Mouse (Mus musculus) midbrain, embryonic 10.5 days (tissue): ENCODE measurements around the gene Ncaph2. TPM values are rescaled to one million over a fixed set of nuclear protein-coding genes. Genes with fewer than 3 reads are reported as not detected.

Source experiments
- DNase-seq: peaks from one replicate; pipeline ENCODE4 v3.0.0-alpha.2; 2017; ENCODE audit warnings: low spot score
- H3K27ac ChIP-seq: fragments of 300-500 bp; sonication (generic); replicated peaks from 2 replicates; pipeline ENCODE4 v1.5.1; 2016; ENCODE audit warnings: mild to moderate bottlenecking
- H3K27me3 ChIP-seq: fragments of 300-500 bp; sonication (generic); 2 replicates; pipeline ENCODE4 v1.6.1; 2016; ENCODE audit warnings: low read depth, mild to moderate bottlenecking; ENCODE audit not compliant: poor library complexity, severe bottlenecking
- H3K36me3 ChIP-seq: fragments of 300-500 bp; sonication (generic); 2 replicates; pipeline ENCODE4 v1.6.1; 2016; ENCODE audit warnings: mild to moderate bottlenecking, moderate library complexity
- H3K4me1 ChIP-seq: fragments of 300-500 bp; sonication (generic); 2 replicates; pipeline ENCODE4 v1.6.1; 2016
- H3K4me3 ChIP-seq: fragments of 300-500 bp; sonication (generic); 2 replicates; pipeline ENCODE4 v1.5.1; 2016; ENCODE audit warnings: mild to moderate bottlenecking, moderate library complexity
- H3K9me3 ChIP-seq: fragments of 300-500 bp; sonication (generic); replicated peaks from 2 replicates; pipeline ENCODE4 v1.6.1; 2016; ENCODE audit warnings: mild to moderate bottlenecking
- WGBS: fragments of 180-500 bp; shearing (Covaris S2); methylation state at CpG from one replicate; pipeline ENCODE4 v1.1.7; 2016; 5-methylcytosine and 5-hydroxymethylcytosine counted together
- polyA plus RNA-seq: library from polyadenylated mRNA; unstranded; fragments of >200 nt; fragmentation: Nextera tagmentation; extraction: Ambion mirVana; gene quantifications from 2 replicates; pipeline ENCODE4 v1.2.1, GENCODE M21; 2016

Gene Ncaph2
- polyA plus RNA-seq, 1 experiment from 2014 or later = 197 TPM

DNA sequence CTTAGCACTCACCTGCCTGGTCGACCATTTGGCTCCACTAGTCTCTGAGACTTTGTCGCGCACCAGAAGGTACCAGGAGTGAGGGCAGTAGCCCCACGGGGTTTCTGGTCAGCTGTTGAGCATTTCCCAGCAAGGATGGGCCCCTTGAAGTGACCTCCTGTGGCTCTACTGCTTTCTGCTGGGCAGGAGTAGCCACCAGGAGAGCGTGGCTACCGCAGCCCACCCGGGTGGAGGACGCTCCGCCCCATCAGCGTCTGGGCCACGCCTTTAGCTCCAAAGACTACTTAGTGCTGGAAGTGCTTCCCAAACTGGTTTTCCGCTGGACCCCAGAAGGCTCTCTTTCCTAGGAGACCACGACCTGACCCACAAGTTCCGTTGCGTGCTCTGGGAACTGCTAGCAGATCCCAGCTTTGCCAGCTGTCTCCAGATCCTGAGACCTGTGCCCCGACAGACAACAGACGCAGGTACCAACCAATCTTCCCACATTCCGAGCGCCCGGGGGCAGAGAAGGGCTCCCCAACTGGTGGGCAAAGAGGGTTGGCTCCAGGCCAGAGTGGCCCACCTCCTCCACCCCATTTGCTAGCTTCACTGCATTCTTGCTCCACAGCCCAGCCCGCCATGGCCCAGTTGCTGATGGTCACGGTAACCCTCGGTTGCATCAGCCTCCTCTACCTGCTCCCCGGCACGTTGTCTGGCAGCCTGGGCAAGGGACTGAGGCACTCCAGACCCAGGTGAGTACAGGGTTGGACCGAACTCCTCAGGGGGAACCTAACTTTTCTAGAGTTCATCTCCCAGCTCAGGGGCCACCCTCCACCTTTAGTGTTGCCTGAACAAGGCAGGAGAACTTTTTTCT is 32.6 kb upstream of the Ncaph2 start, which contains the start of gene Adm2:
Adm2 (plus strand) TSS at position 51 of the 853 bp plus-strand sequence.
- Histone ChIP-seq H3K27me3 (peaks cover 26% of the 10 kb centered on the region), H3K4me1 (peaks cover 11% of the 10 kb centered on the region), H3K27ac (no peak within 1 kb of the TSS; the same call in 1 of the 2 replicates), H3K4me3 (peak within 1 kb of the TSS; percentile 39), H3K9me3 (no peaks in the 10 kb centered on the region), H3K36me3 (no peaks in the 10 kb centered on the region)
- no peak for DNase-seq
- 10% methylated on average over 26 of the region's 26 CpGs for WGBS

DNA sequence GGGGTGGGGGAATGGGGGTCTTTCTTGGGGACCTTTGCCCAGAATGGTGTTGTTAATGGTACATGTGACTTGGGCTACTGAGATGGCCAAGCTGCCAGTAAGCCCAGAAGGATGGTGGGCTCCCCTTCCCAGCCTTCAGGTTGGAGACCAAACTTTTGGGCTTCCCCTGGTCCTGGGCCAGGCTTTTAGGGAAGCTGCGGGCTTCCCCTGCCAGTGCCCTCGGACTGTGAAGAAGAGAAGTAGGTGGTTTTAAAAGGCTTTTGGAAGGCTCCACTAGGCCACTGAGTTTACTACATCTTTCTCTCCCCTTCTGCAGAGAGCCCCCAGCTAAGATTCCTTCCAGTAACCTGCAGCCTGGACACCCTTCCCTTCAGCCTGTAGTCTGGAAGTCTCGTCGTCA is 31.9 kb upstream of the Ncaph2 start:
- Histone ChIP-seq H3K27me3 (peaks cover 26% of the 10 kb centered on the region), H3K4me1 (peaks cover 11% of the 10 kb centered on the region), H3K4me3 (no peak overlapping the region), H3K27ac (no peak overlapping the region), H3K36me3 (no peaks in the 10 kb centered on the region), H3K9me3 (no peaks in the 10 kb centered on the region)
- WGBS = 92% methylated on average over 4 of the region's 4 CpGs
- DNase-seq = no peak

DNA sequence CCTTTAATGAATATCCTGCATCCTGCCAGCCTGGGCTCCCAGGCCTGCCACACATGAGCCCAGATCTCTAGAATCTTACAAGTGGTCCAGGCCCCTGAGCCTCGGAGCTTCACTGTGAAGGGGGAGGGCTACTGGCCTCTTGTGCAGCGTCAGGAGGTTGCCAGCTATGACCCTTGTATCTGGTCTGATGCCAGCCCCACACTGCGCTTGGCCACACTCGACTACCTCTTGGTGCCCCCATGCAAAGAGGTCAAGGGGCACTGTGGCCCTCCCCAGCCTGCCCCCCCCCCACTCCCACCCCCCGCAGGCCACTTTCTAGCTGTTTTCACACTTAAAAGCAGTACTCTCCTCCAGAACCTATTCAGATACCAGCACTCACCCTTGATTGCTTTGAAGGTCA is 29.1 kb upstream of the Ncaph2 start:
- 68% methylated on average over 5 of the region's 5 CpGs for WGBS
- no peak overlapping the region for H3K4me3 ChIP-seq
- H3K36me3 ChIP-seq = no peaks in the 10 kb centered on the region
- H3K9me3 ChIP-seq = no peaks in the 10 kb centered on the region
- H3K27ac ChIP-seq = no peak overlapping the region
- no peak for DNase-seq
- peaks cover 11% of the 10 kb centered on the region for H3K4me1 ChIP-seq
- H3K27me3 ChIP-seq = peaks cover 26% of the 10 kb centered on the region

DNA sequence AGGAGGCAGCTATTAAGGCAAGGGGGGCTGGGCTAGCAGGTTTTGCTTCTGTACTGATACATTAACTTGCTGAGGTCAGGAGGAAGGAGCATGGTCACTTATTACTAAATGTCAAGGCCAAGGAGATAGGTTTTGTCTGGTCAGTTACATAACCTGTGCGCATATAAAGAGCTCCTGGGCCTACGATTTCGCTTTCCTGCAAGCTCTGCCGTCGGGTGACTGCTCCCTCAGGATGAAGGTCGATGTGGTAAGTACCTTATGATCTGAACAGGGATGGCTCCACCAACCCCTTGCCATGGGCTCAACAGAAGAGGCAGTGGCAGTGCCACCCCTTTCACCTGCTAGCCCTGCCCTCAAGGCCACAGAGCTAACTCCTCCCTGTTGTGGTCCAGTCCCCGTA is 21.2 kb upstream of the Ncaph2 start, which contains the start of gene Miox:
Miox (plus strand) TSS at position 128 of the 400 bp plus-strand sequence.
- Histone ChIP-seq H3K27ac (no peak within 1 kb of the TSS), H3K36me3 (no peaks in the 10 kb centered on the region), H3K4me1 (no peaks in the 10 kb centered on the region), H3K9me3 (no peaks in the 10 kb centered on the region), H3K4me3 (no peak within 1 kb of the TSS), H3K27me3 (no peaks in the 10 kb centered on the region)
- 90% methylated on average over 7 of the region's 7 CpGs for WGBS
- DNase-seq = no peak

DNA sequence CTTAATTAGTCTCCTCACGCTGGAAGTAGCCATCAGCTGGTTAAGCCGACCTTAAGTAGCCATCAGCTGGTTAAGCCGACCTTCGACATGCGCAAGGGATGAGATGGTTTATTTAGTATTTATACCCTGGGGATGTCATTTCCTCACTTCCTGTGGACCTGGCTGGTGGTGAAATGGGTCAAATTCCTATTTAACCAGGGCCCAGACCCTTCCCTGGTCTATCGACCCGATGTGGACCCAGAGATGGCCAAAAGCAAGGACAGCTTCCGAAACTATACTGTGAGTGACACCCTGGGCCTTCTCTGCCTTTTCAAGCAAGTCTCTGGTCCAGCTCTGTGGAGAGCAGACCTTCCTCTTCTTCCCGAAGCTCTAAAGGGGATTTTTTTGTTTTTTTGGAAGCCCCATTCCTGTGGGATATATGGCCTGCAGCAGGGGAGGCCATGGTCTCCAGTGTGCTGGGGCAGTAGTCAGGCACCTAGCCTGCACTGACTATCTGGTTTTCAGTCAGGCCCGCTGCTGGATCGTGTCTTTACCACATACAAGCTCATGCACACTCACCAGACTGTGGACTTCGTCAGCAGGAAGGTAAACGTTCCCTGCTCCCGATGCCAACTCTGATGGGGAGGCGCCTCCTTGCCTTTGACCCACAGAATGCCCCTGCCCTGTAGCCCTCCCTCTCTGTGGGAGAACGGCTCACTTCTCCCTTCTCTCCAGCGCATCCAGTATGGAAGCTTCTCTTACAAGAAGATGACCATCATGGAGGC is 20.6 kb upstream of the Ncaph2 start:
- Histone ChIP-seq H3K36me3 (no peaks in the 10 kb centered on the region), H3K27me3 (no peaks in the 10 kb centered on the region), H3K4me1 (no peaks in the 10 kb centered on the region), H3K27ac (no peak overlapping the region), H3K4me3 (no peak overlapping the region), H3K9me3 (no peaks in the 10 kb centered on the region)
- DNase-seq = no peak
- 85% methylated on average over 17 of the region's 17 CpGs for WGBS

DNA sequence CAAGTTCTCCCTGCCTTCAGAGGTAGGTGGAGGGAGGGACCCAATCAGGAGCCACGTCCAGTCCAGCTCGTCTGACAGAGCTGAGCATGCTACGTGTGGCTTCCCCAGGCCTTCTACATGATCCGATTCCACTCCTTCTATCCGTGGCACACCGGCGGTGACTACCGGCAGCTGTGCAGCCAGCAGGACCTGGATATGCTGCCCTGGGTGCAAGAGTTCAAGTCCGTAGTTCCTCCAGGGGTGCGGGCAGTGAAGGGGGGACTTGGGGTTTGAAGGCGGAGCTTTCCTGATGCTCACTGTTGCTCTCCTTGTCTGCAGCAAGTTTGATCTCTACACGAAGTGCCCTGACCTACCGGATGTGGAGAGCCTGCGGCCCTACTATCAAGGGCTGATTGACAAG is 19.1 kb upstream of the Ncaph2 start:
- Histone ChIP-seq H3K9me3 (no peaks in the 10 kb centered on the region), H3K4me1 (no peaks in the 10 kb centered on the region), H3K4me3 (no peak overlapping the region), H3K36me3 (no peaks in the 10 kb centered on the region), H3K27ac (no peak overlapping the region), H3K27me3 (no peaks in the 10 kb centered on the region)
- DNase-seq = no peak
- WGBS = 86% methylated on average over 14 of the region's 14 CpGs

DNA sequence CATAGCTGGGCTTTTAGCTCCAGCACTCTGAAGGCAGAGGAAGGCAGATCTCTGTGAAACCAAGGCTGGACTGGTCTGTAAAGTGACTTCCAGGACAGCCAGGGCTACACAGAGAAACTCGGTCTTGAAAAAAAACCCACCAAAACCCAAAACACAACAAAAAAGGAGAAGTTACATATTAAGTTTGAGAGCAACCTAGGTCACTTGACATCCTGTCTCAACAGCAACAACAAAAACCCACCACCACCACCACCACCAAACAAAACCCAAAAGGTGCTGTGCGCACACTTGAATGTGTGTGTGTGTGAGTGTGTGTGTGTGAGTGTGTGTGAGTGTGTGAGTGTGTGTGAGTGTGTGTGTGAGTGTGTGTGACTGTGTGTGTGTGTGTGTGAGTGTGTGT is 15.8 kb upstream of the Ncaph2 start:
- 87% methylated on average over 2 of the region's 2 CpGs for WGBS
- no peaks in the 10 kb centered on the region for H3K9me3 ChIP-seq
- no peak for DNase-seq
- no peaks in the 10 kb centered on the region for H3K4me1 ChIP-seq
- H3K27me3 ChIP-seq = no peaks in the 10 kb centered on the region
- no peak overlapping the region for H3K27ac ChIP-seq
- H3K4me3 ChIP-seq = no peak overlapping the region
- H3K36me3 ChIP-seq = no peaks in the 10 kb centered on the region

DNA sequence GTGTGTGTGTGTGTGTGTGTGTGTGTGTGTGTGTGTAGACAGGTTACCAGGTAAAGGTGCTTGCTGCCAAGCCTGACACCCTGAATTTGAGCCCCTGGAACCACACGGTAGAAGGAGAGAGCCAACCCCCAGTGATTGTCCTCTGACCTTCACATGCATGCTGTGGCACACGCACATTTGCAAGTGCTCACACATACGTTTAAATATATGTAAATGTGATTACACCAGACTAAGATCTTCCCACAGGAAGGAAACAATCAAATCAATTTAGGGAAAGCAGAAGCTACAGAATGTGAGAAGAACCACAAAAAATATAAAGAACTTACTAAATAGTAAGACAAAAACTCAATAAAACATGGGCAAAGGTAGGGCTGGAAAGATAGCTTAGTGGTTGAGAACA is 15.4 kb upstream of the Ncaph2 start:
- H3K4me1 ChIP-seq = no peaks in the 10 kb centered on the region
- H3K36me3 ChIP-seq = no peaks in the 10 kb centered on the region
- no peak overlapping the region for H3K27ac ChIP-seq
- H3K9me3 ChIP-seq = no peaks in the 10 kb centered on the region
- H3K4me3 ChIP-seq = no peak overlapping the region
- WGBS = 86% methylated on average over 3 of the region's 3 CpGs
- no peaks in the 10 kb centered on the region for H3K27me3 ChIP-seq
- no peak for DNase-seq

DNA sequence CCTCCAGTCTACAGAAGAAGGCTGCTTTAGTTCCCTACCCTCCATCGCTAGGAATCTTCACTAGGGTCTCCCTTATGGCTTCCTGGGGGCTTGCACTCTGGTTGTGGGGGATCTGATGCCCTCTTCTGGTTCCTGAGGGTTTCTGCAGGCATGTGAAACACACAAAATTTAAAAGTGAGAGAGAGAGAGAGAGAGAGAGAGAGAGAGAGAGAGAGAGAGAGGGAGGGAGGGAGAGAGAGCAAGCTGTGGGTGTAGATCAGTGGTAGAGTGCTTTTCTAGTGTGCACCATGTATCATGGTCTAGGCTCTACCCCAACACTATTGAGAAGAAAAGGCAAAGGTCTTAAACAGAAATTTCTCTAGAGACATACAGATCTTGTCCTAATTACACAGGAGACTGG is 13.8 kb upstream of the Ncaph2 start:
- DNase-seq = no peak
- Histone ChIP-seq H3K4me3 (no peak overlapping the region), H3K27ac (no peak overlapping the region), H3K9me3 (no peaks in the 10 kb centered on the region), H3K4me1 (no peaks in the 10 kb centered on the region), H3K36me3 (no peaks in the 10 kb centered on the region), H3K27me3 (no peaks in the 10 kb centered on the region)
- 55% methylated on average over 1 of the region's 1 CpGs for WGBS

DNA sequence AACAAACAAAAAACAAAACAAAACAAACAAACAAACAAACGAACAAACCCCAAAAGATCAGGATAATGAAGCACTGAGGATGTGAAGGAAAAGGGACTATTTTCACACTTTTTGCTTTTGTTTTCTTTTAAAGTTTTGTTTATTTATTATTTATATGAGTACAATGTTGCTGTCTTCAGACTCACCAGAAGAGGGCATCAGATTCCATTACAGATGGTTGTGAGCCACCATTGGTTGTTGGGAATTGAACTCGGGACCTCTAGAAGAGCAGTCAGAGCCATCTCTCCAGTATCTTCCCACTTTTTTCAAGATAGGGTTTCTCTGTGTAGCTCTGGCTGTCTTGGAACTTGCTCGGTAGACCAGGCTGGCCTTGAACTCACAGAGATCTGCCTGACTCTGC is 12.2 kb upstream of the Ncaph2 start:
- Histone ChIP-seq H3K27me3 (no peaks in the 10 kb centered on the region), H3K9me3 (no peaks in the 10 kb centered on the region), H3K4me3 (no peak overlapping the region), H3K27ac (no peak overlapping the region), H3K36me3 (no peaks in the 10 kb centered on the region), H3K4me1 (no peaks in the 10 kb centered on the region)
- WGBS = 79% methylated on average over 3 of the region's 3 CpGs
- no peak for DNase-seq

DNA sequence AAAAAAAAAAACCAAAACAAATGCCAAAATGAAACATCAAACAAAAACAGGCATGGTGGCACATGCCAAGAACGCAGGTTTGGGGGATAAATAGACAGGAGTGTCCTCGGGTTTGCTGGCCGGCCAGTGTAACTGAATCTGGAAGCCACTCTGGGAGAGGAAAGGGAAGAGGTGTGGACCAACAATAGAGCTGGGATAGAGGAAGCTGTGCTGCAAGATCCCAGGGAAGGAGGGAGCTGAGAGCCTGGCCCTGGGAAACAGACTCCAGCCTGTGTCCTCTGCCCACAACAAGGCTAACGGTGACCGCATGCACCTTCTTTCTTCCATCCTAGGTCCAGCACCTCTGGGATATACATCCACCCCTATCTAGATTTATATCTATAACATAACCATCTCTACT is 5.1 kb upstream of the Ncaph2 start:
- Histone ChIP-seq H3K36me3 (peaks cover 50% of the 10 kb centered on the region), H3K4me1 (peaks cover 18% of the 10 kb centered on the region), H3K27me3 (no peaks in the 10 kb centered on the region), H3K9me3 (no peaks in the 10 kb centered on the region), H3K27ac (no peak overlapping the region), H3K4me3 (no peak overlapping the region)
- no peak for DNase-seq
- WGBS = 87% methylated on average over 5 of the region's 5 CpGs

DNA sequence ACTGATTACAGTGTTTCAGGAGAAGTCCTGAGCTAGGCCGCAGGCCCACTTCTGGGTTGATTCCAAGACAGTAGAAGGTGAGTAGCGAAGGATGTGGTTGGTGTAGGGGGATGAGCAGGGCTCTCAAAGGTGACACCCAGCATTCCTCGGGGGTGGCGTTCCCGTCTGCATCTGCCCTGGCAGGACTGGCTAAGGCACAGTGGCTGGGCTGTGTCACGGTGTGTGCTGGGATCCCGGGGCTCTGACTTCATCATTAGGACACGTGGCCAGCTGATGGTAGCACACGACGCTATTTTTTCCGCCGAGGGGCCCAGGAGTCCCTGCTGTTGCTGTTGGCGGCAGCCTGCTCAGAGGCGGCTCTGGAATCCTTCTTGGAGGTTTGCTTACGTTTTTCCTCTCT is 4.2 kb upstream of the Ncaph2 start:
- H3K4me3 ChIP-seq = no peak overlapping the region
- 93% methylated on average over 15 of the region's 15 CpGs for WGBS
- H3K9me3 ChIP-seq = no peaks in the 10 kb centered on the region

DNA sequence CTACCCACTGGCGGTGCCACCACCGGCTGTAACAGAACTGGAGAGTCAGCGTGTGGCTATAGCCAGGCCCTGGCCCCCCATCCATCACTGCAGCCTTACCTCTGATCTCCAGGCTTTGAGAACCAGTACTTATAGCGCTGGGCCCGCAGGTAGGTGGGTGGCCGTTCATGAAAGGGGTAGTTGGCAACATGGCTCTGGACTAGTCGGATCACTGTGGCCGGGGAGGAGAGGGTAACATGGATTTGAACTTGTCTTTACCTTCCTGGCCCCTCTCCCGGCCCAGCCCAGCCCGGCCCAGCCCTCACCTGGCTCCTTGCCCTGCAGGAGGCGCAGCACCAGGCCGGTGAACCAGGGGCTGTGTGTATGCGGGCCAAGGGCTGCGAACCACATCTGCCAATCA is 3.5 kb upstream of the Ncaph2 start:
- Histone ChIP-seq H3K27me3 (no peaks in the 10 kb centered on the region), H3K4me1 (peaks cover 22% of the 10 kb centered on the region), H3K9me3 (no peaks in the 10 kb centered on the region), H3K4me3 (no peak overlapping the region), H3K36me3 (peaks cover 50% of the 10 kb centered on the region), H3K27ac (no peak overlapping the region)
- no peak for DNase-seq
- WGBS = 94% methylated on average over 14 of the region's 14 CpGs

More for the DNA sequence above, 4.2 kb upstream of the Ncaph2 start:
- Histone ChIP-seq H3K4me1 (peaks cover 18% of the 10 kb centered on the region), H3K27me3 (no peaks in the 10 kb centered on the region), H3K36me3 (peaks cover 50% of the 10 kb centered on the region), H3K27ac (no peak overlapping the region)
- DNase-seq = no peak
